Mouse (Mus musculus) spleen, adult 2 months (tissue): Measurements from ENCODE around the gene Tmprss9. TPM values are rescaled to one million over a fixed set of nuclear protein-coding genes. Genes with fewer than 3 reads are reported as not detected.
A peak's percentile ranks its signal among the peaks of the same experiment; 100 is the strongest.
"Not testable (repeated sequence)": the region's sequence is repeated elsewhere in the genome, so short reads cannot be mapped to it uniquely, and the experiment has no call there.

ENCODE experiments used
- DNase-seq, 2 experiments: peaks; one replicate each; pipeline versions ENCODE4 v3.0.0 to v3.0.0-alpha.2; 2012 to 2021; ENCODE audit warnings: low spot score in 2 of 2, low read depth in 1 of 2
- H3K27ac ChIP-seq: fragments of 200-500 bp; 2 replicates; pipeline ENCODE4 v1.5.1; 2012; ENCODE audit warnings: low read length, inconsistent platforms; ENCODE audit not compliant: insufficient read depth
- H3K27me3 ChIP-seq: fragments of 200-500 bp; 2 replicates; pipeline ENCODE4 v1.6.1; 2012; ENCODE audit warnings: mild to moderate bottlenecking, moderate library complexity, low read length, inconsistent platforms; ENCODE audit not compliant: control insufficient read depth, insufficient read depth
- H3K36me3 ChIP-seq: fragments of 200-500 bp; 2 replicates; pipeline ENCODE4 v1.6.1; 2012; ENCODE audit warnings: mild to moderate bottlenecking, low read length, inconsistent platforms; ENCODE audit not compliant: control insufficient read depth, insufficient read depth
- H3K4me1 ChIP-seq: fragments of 200-500 bp; 2 replicates; pipeline ENCODE4 v1.6.1; 2011; ENCODE audit warnings: inconsistent platforms; ENCODE audit not compliant: control insufficient read depth, insufficient read depth, insufficient read length
- H3K4me3 ChIP-seq: fragments of 200-500 bp; 2 replicates; pipeline ENCODE4 v1.5.1; 2011; ENCODE audit warnings: mild to moderate bottlenecking, inconsistent platforms; ENCODE audit not compliant: insufficient read depth, insufficient read length; ENCODE audit errors: extremely low read depth
- CTCF ChIP-seq: fragments of 200-500 bp; IDR thresholded peaks from 2 replicates; pipeline ENCODE4 v1.5.1; 2011; ENCODE audit warnings: mild to moderate bottlenecking, inconsistent platforms; ENCODE audit not compliant: insufficient read depth, insufficient read length, insufficient replicate concordance; ENCODE audit errors: extremely low read depth
- POLR2A ChIP-seq: fragments of 200-500 bp; IDR thresholded peaks from 2 replicates; pipeline ENCODE4 v1.6.1; 2011; ENCODE audit warnings: low read depth, low read length, inconsistent platforms
- WGBS: fragments of 180-500 bp; shearing (Covaris S2); methylation state at CpG from one replicate; pipeline ENCODE4 v1.1.7; 2018; 5-methylcytosine and 5-hydroxymethylcytosine counted together
- polyA plus RNA-seq: library from polyadenylated mRNA; depleted of rRNA; stranded (reverse); fragments of >200 nt; gene quantifications from 2 replicates; pipeline ENCODE4 v1.2.3, GENCODE M21; 2012

Tmprss9 gene
- polyA plus RNA-seq, 1 experiment: 0.09 TPM

DNA sequence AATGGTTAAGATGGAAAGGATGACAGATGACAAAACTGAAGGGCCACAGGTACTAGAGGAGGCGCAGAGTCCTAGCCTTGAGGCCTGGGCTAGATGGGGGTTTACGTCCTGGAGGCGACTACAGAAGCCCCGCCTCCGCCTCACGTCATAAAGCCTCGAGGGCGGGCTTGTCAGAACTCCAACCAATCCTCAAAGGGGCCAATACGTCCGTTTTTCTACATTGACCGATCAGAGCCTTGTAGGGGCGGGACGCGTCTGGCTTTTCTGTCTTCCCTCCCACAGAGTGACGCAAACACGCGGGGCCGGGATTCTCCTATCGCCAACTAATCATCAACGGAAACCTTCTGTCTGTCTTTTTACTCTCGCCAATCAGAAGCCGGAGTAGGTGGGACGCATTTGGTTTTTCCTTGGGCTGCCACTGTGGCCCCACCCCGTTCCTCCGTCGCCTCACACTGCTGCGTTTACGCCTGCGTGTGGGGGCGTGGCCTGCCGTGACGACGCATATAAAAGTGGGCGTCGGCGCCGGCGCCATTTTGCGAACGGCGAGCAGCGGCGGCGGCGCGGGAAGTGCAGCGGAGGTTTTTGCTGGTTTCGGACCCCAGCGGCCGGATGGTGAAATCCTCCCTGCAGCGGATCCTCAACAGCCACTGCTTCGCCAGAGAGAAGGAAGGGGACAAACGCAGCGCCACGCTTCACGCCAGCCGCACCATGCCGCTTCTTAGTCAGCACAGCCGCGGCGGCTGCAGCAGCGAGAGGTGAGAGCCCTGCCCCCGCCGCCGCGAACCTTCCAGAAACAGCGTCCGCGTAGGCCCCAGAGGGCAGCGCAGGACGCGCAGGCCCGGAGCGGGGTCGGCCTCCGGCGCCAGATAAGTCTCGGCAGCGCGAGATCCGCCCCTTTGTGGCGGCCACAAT lies 45.2 kb upstream of the Tmprss9 start, which contains the start of gene Oaz1:
Gene Oaz1, plus strand, starts transcription at position 506 of the 912 bp plus-strand sequence.
- Histone ChIP-seq H3K4me3 (peak within 1 kb of the TSS; percentile 91), H3K36me3 (peaks cover 15% of the 10 kb centered on the region), H3K4me1 (peaks cover 14% of the 10 kb centered on the region; the same call in 1 of the 2 replicates), H3K27me3 (no peaks in the 10 kb centered on the region), H3K27ac (peak within 1 kb of the TSS; percentile 91)
- no peak for TF ChIP-seq CTCF
- TF ChIP-seq POLR2A: peak; percentile 71
- DNase-seq: peak; percentile 98 to 100
- WGBS: under 1% methylated on average over 74 of the region's 82 CpGs

DNA sequence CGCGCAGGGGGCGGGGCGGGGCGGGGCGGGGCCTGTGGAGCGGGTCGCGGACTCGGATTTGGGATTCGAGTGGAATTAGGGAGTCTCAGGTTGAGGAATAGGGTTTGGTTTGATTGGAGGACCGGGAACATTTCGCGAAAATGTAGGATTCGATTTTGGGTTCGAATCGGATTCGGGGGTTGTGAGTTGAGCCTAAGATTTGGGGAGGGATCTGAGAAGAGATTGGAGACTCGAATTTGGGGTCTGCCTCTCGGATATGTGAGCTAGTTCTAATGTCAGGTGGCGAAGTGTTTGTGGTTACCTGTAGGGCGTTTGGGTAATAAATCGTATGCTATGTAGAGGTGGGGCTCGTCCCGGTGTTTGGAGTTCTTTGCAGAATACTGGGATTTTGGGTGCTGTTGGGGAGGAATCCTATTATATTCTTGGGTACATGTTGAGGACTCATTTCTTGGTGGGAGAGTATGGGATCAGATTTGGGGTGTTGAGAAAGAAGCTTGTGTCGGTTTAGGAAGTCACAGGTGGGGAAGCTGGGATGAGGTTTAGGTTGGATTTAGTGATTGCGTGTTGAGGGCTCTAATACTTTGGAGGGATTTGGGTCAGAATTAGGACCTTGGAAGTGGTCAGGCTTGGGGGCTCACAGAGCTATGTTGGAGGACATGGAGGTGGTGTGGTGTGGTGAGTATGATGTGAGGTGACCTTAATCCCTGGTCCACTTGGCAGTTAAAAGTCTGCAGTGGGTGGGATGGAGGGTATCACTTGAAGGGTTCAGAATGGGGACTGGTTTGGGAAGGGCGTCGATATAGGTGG lies 44.4 kb upstream of the Tmprss9 start:
- TF ChIP-seq POLR2A (no peak), CTCF (no peak)
- no peaks in the 10 kb centered on the region for H3K27me3 ChIP-seq
- peaks cover 14% of the 10 kb centered on the region; the same call in 1 of the 2 replicates for H3K4me1 ChIP-seq
- H3K4me3 ChIP-seq: peak overlapping the region; percentile 91
- peaks cover 15% of the 10 kb centered on the region for H3K36me3 ChIP-seq
- 3% methylated on average over 29 of the region's 29 CpGs for WGBS
- no peak overlapping the region; the same call in 1 of the 2 replicates for H3K27ac ChIP-seq
- DNase-seq: no peak

GRCm38 (mm10) chr10:80827870-80828420 lies 43.7 kb upstream of the Tmprss9 start:
- TF ChIP-seq CTCF (no peak), POLR2A (no peak)
- Histone ChIP-seq H3K4me3 (peak overlapping the region; percentile 91; the same call in 1 of the 2 replicates), H3K36me3 (peaks cover 15% of the 10 kb centered on the region), H3K4me1 (peaks cover 14% of the 10 kb centered on the region; the same call in 1 of the 2 replicates), H3K27me3 (no peaks in the 10 kb centered on the region), H3K27ac (no peak overlapping the region)
- DNase-seq: no peak
- 56% methylated on average over 10 of the region's 10 CpGs for WGBS

DNA sequence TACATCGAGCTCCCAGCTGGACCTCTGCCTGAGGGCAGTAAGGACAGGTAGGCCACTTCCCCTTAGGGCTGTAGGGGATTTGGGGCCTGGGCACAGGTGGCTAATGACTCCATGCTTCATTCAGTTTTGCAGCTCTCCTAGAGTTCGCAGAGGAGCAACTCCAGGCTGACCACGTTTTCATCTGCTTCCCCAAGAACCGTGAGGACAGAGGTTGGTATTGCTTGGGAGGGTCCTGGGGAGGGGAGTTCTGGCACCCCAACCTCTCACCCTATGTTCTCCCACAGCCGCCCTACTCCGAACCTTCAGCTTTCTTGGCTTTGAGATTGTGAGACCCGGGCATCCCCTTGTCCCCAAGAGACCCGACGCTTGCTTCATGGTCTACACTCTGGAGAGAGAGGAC lies 43.1 kb upstream of the Tmprss9 start:
- not testable (repeated sequence) for DNase-seq, H3K27me3 ChIP-seq, H3K27ac ChIP-seq, H3K4me3 ChIP-seq
- Histone ChIP-seq H3K36me3 (peaks cover 15% of the 10 kb centered on the region), H3K4me1 (peaks cover 13% of the 10 kb centered on the region; the same call in 1 of the 2 replicates)
- WGBS: 77% methylated on average over 8 of the region's 9 CpGs

GRCm38 (mm10) chr10:80829359-80830278 lies 42.0 kb upstream of the Tmprss9 start:
- no peak for TF ChIP-seq POLR2A
- no peak for TF ChIP-seq CTCF
- Histone ChIP-seq H3K4me3 (no peak overlapping the region), H3K27me3 (no peaks in the 10 kb centered on the region), H3K27ac (no peak overlapping the region), H3K36me3 (peaks cover 15% of the 10 kb centered on the region), H3K4me1 (peaks cover 4% of the 10 kb centered on the region)
- no peak for DNase-seq
- WGBS: 64% methylated on average over 1 of the region's 1 CpGs

DNA sequence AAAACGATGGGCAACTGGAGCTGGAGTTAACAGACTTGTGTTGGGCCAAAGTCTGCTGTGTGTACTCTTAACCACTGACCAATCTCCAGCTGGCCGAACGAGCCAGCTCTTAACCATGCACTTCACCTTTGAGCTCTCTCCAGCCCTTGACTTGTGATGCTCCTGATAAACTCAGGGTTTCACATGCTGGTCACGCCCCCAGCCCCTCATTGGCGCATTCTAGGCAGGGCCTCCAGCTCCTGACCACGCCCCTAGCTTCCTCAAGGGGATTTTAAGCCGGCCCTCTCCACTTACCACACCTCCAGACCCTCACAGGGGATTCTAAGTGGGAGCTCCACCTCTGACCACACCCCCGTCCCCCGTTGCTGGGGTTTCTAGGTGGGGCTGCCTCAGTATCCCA lies 40.5 kb upstream of the Tmprss9 start:
- DNase-seq: peak in 1 of 2 experiments; percentile 45
- Histone ChIP-seq H3K4me1 (peaks cover 3% of the 10 kb centered on the region), H3K36me3 (peaks cover 15% of the 10 kb centered on the region), H3K27me3 (no peaks in the 10 kb centered on the region), H3K27ac (no peak overlapping the region), H3K4me3 (no peak overlapping the region)
- no peak for TF ChIP-seq POLR2A
- TF ChIP-seq CTCF: no peak
- WGBS: 18% methylated on average over 9 of the region's 9 CpGs
